Mouse (Mus musculus): ENCODE data around the gene Tmsb15b2. TPM values are rescaled to one million over a fixed set of nuclear protein-coding genes. Genes with fewer than 3 reads are reported as not detected.

Gene Tmsb15b2
- total RNA-seq, 2 experiments from 2014 or later: 1.6 to 3.2 TPM

Other genes starting within 250 kb of the Tmsb15b2 start
- 100 to 1,000 TPM in 1 of 2 experiments, 10 to 100 TPM in 1; 98.8 to 113 TPM for gene Morf4l2, start 231.8 kb downstream of the Tmsb15b2 start, total RNA-seq (2021)
- not detected for gene Glra4, start 195.4 kb downstream of the Tmsb15b2 start, total RNA-seq (2021)
- 1 to 10 TPM; 3.4 to 4.4 TPM for gene Plp1, start 152.8 kb downstream of the Tmsb15b2 start, total RNA-seq (2021)
- gene Rab9b, start 106.7 kb downstream of the Tmsb15b2 start, total RNA-seq (2021): under 1 TPM in 1 of 2 experiments, not detected in 1; 0.15 TPM
- gene H2bfm, start 48.2 kb downstream of the Tmsb15b2 start, total RNA-seq (2021): not detected
- under 1 TPM; 0.48 to 0.49 TPM for gene Tmsb15l, start 1.4 kb upstream of the Tmsb15b2 start, total RNA-seq (2021)
- gene Tmsb15b1, start 1.4 kb upstream of the Tmsb15b2 start, total RNA-seq (2021): under 1 TPM in 1 of 2 experiments, not detected in 1; 0.93 TPM
- under 1 TPM in 1 of 2 experiments, not detected in 1; 0.10 TPM for gene Zcchc18, start 17.7 kb upstream of the Tmsb15b2 start, total RNA-seq (2021)
- 1 to 10 TPM; 4.2 to 5.0 TPM for gene Slc25a53, start 62.8 kb upstream of the Tmsb15b2 start, total RNA-seq (2021)
- 1 to 10 TPM; 4.4 to 4.9 TPM for gene Fam199x, start 74.1 kb upstream of the Tmsb15b2 start, total RNA-seq (2021)
- not detected for gene Esx1, start 146.6 kb upstream of the Tmsb15b2 start, total RNA-seq (2021)

Measured in heart, postnatal 14 days (tissue).